Mouse (Mus musculus) layer of hippocampus, adult 11-12 months (tissue): ENCODE results near the gene Tacc2.

Experiments
- DNase-seq: peaks from one replicate; pipeline ENCODE4 v3.0.0; 2022; ENCODE audit warnings: low spot score

Tacc2 gene

GRCm38 (mm10) chr7:130773171-130773830 is 196.1 kb downstream of the Tacc2 start:
- peak; percentile 50 for DNase-seq

DNA sequence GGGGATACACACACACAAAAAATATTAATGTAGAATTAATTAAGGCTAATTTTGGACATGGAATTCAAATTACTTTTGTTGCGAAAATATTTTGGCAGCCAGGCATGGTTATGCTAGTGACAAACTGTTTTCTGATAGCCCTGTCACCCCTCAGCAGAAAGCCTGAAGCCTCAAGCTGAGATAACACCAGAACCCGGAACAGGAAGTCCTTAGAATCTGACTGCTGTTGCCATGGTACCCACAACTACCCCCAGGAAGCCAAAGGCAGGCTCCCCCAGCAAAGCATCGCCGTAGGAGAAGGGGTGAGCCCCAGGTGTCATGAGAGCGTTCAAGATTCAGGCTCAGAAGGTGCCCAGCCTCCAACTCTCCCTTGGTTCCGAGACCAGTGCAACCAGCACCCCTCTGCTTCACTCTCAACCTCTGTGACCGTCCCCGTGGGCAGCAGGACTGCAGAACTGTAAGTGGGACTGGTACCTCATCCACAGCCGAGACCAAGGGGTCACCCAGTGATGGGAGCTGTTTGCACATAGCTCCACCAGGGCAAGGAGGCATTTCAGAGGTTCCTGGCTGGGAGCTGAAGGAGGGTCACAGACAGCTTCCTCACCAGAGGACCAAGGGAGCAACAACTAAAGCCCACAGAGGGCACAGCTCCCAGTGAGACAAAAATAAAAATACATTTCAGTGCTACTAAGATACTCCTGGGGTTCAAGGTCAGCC is 196.8 kb downstream of the Tacc2 start, which contains the start of gene Btbd16:
TSS of gene Btbd16 (plus strand) at position 156 of the 717 bp plus-strand sequence.
- DNase-seq: no peak

DNA sequence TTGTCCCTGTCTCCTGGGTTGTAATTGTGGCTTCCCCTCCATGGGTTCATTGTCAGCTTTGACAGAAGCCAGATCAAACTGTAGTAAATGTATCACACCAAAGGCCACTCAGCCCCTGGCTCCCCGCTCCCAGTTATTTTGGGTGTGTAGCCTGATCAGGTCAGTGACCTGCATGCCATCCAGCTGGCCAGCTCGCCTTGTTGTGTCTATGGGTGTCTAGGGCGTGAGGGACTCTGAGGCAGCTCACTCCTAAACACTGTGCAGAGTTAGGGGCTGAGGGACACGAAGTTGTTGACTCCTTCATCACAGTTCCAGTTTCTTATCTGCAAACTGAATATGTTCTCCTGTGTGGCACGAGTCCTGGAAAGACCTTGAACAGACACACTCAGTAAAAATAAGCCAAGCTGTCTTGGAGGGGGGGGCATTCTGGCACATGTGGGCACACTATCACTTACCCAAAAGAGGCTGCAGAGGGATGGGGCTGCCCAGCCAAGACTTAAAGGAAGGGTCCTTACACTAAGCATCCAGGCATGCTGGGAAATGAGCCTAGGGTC is 203.7 kb downstream of the Tacc2 start:
- no peak for DNase-seq

DNA sequence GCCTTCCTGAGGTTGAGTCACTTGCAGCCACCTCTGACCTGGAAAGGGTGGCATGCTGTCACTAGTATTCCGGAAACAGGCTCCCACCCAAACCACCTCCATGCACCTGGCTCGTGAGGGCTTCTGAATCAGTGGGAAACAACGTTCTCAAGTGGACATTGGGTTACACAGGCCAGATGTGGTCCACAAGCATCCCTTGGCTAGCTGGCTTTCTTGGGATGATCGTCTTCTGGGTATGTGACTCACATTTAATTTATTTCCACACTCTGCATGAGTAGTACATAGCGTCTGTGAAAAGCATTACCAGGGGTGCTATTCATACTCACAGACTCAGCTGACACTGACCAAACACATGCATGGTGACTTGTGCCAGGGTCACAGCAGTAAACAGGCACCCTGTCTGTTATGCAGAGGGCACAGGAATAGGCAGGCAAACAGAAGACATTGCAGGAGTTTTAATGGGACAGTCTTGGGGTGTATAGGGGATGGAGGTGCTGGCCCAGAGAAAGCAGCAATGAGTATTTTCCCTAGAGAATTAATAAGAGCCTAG is 205.3 kb downstream of the Tacc2 start:
- DNase-seq: no peak

- DNase-seq: no peak
Observed at GRCm38 (mm10) chr7:130785923-130786575, 208.8 kb downstream of the Tacc2 start.

- DNase-seq: no peak
Observed at GRCm38 (mm10) chr7:130786708-130787107, 209.5 kb downstream of the Tacc2 start.

- no peak for DNase-seq
Observed at GRCm38 (mm10) chr7:130787537-130787936, 210.3 kb downstream of the Tacc2 start.

GRCm38 (mm10) chr7:130788950-130789349 is 211.7 kb downstream of the Tacc2 start:
- DNase-seq: no peak

DNA sequence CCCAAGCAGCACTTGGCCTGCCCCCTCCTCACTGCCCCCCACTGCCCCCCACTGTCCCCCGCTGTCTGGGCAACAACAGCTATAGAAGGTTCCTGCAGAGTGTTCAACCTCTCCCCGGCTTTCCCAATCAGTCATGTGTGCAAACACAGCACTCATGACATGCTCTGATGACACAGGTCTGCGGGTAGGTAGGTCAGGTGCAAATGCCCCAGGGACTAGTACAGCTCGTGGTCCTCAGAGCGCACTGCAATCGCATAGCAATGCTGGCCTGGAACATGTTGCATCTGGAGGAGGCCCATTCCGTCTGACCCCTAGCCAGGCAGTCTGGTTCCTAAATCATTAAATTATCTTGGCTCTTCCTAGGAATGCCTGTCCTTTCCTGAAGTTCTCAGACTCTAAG is 212.2 kb downstream of the Tacc2 start:
- no peak for DNase-seq

- no peak for DNase-seq
Observed at GRCm38 (mm10) chr7:130793671-130794070, 216.4 kb downstream of the Tacc2 start.

DNA sequence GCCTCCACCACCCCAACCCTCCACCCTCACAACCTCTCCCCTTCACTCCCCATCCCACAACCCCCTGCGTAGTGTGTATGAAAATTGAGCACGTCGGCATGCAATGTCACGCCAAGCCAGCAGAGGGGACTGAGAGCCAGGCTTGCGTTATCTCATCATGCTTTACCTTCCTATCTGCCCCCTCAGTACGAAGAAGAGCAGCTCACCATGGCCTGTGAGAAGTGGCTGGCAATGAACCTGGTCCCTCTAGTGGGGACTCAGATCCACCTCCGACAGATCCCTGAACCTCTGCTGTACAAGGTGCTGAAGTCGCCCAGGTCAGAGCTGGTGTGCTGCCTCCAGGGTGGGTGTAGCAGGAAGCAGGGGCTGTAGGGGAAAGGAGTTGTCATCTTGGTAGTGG is 219.5 kb downstream of the Tacc2 start:
- DNase-seq: no peak

DNA sequence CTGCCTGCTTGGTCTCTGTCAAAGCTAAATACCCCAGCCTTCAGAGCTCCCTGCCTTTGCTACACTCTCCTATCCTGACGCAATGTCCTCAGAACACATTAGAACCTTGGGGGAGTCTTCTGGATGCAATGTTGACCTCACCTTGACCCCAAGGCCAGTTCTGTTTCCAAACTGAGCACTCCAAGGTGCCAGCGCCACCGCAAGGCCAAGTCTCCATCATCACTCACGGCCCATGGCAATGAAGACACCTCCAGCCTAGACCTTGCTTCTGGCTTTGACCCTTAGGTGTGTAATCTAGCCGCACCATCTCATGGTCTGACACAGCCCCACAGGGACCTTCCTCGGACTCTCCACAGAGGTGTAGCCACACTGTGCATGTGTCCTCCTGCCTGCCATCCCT is 220.3 kb downstream of the Tacc2 start:
- DNase-seq: no peak

GRCm38 (mm10) chr7:130799418-130799817 is 222.2 kb downstream of the Tacc2 start:
- no peak for DNase-seq

DNA sequence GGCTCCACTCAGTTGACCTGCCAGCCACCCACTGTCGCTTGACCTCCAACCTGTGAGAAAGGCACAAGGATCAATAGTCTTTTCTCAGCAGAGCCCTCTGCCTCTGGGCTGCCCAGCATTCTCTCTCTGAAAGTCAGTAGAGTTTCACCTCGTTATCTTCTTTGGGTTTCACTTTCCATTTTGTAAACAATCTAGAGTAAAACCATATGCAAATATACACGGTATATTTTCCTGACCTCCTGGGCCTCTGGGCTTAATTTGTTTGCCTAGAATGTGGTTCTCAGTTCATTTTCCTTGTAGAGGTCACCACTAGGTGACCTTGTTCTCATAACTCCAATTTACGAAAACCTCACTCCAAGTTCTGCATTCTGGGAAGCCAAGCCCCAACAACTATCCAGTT is 223.4 kb downstream of the Tacc2 start:
- DNase-seq: no peak

GRCm38 (mm10) chr7:130801811-130802210 is 224.6 kb downstream of the Tacc2 start:
- no peak for DNase-seq

GRCm38 (mm10) chr7:130803251-130803825 is 226.1 kb downstream of the Tacc2 start:
- DNase-seq: no peak

DNA sequence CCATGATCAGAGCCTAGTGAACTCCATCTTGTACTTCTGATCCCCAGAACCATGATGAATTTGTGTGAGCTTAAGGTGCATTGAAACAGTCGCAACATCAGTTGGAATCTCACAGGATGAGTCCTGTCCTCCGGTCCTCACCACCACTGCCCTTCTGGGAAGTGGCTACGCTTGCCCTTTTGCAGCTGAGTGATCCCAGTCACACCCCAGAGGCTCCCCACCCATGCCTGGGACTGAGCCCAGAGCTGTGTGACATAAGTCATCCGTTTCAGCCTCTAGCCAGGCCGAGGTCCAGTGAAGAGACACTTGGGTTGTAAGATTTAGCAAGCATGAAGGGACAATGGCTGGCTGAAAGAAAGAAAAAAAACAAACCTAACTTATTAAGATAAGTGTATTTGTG is 227.8 kb downstream of the Tacc2 start:
- DNase-seq: peak; percentile 24

DNA sequence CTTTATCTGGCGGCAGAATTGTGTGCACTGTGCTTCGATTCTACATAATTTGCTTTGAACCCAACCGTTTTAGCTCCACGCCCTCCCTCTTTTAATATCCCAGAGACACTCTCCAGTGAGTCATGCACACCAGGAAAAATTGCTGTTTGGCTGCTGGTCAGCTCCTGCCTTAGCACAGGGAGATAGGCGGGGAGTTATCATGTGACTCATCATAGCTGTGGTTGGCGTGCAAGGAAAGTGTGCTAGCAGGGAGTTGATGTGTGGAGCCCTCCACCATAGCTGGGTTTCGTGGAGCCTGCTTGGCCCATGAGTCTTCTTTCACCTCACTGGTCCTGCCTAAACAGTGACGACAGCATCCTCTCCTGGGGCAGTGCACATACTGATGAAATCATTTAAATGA is 230.5 kb downstream of the Tacc2 start:
- peak; percentile 57 for DNase-seq

DNA sequence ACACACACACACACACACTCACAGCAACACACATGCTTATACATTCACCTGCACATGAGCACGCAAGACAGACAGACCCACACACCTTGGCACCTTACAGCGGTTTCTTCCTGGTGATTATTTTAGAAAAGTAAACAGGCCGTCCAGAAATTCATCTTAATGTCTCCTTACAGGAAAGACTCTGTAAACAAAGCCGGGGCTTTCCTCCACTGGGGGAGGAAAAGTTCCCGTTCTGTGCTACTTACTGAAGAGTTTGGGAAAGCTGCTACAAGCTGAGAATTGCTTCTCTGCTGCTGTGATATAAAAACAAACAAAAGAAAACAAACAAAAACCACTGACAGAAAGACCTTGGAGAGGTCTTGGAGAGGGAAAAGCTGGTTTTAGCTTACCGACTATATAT is 231.5 kb downstream of the Tacc2 start:
- no peak for DNase-seq

DNA sequence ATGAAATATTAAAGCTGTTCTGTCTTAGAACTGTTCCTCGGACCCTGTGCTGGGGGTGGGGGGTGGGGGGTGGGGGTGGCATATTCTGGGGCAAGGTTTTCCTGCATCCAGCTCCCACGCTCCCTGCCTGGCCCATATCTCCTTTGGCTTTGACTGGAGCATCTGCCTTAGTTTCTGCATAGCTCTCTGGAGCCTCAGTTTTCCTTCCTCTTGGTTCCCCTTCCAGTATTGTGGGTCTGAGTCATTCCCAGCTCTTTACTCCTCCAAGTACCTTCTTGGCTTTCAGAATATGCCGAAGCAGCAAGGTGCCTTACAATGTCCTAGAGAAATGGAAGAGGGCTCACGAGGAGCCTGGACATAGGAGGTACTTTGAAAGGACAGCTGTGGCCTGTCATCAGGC is 233.0 kb downstream of the Tacc2 start:
- DNase-seq: no peak

DNA sequence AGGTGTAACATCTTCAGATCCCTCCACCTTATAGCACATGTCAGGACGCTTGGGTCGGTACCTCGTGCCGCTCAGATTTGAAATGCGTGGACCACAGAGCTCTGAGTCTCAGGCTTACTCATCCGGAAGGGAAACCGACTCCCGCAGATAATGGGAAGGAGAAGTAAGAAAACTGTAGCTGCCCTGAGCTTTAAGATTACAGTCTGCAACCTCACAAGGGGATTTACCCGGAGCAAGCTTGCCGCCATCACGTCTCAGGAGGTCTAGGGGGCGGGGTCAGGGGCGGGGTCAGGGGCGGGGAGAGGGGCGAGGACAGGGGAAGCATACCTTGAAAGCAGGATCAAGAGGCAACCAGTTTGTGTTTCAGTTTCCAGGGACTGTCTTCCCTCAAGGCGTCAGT is 235.2 kb downstream of the Tacc2 start:
- DNase-seq: no peak
